Mouse (Mus musculus) intestine, embryonic 16.5 days (tissue): Measurements from ENCODE around the gene Fam228a. TPM values are rescaled to one million over a fixed set of nuclear protein-coding genes. Genes with fewer than 3 reads are reported as not detected.
"Not testable (repeated sequence)": the region's sequence is repeated elsewhere in the genome, so short reads cannot be mapped to it uniquely, and the experiment has no call there.

Source experiments
- ATAC-seq: fragments of 200-750 bp; cut with Nextera tagmentation; 2 replicates; pipeline ENCODE4 v1.8.0; 2017; ENCODE audit warnings: moderate TSS enrichment, moderate library complexity
- H3K27ac ChIP-seq: fragments of 300-500 bp; sonication (generic); 2 replicates; pipeline ENCODE4 v1.5.1; 2014; ENCODE audit warnings: mild to moderate bottlenecking, low read length
- H3K27me3 ChIP-seq: fragments of 300-500 bp; sonication (generic); replicated peaks from 2 replicates; pipeline ENCODE4 v1.6.1; 2014; ENCODE audit warnings: low read length, control low read depth, mixed read lengths; ENCODE audit not compliant: control insufficient read depth, insufficient read depth
- H3K36me3 ChIP-seq: fragments of 300-500 bp; sonication (generic); 2 replicates; pipeline ENCODE4 v1.6.1; 2014; ENCODE audit warnings: low read length, control low read depth; ENCODE audit not compliant: control insufficient read depth, insufficient read depth
- H3K4me1 ChIP-seq: fragments of 300-500 bp; sonication (generic); 2 replicates; pipeline ENCODE4 v1.6.1; 2014; ENCODE audit warnings: low read length, control low read depth, mixed read lengths; ENCODE audit not compliant: control insufficient read depth, insufficient read depth
- H3K4me2 ChIP-seq: fragments of 300-500 bp; sonication (generic); 2 replicates; pipeline ENCODE4 v1.6.1; 2014; ENCODE audit warnings: low read depth, low read length, control low read depth
- H3K4me3 ChIP-seq: fragments of 300-500 bp; sonication (generic); 2 replicates; pipeline ENCODE4 v1.5.1; 2014; ENCODE audit warnings: mild to moderate bottlenecking, low read length
- H3K9ac ChIP-seq: fragments of 300-500 bp; sonication (generic); 2 replicates; pipeline ENCODE4 v1.6.1; 2014; ENCODE audit warnings: low read depth, low read length
- H3K9me3 ChIP-seq: fragments of 300-500 bp; sonication (generic); 2 replicates; pipeline ENCODE4 v1.6.1; 2016; ENCODE audit warnings: low read length, control low read depth; ENCODE audit not compliant: control insufficient read depth
- WGBS: fragments of 180-500 bp; shearing (Covaris S2); extraction: QIAGEN DNeasy Blood & Tissue Kit; methylation state at CpG from one replicate; pipeline ENCODE4 v1.1.7; 2014; 5-methylcytosine and 5-hydroxymethylcytosine counted together
- polyA plus RNA-seq: library from polyadenylated mRNA; unstranded; fragments of >200 nt; fragmentation: Nextera tagmentation; extraction: Ambion mirVana; gene quantifications from 2 replicates; pipeline ENCODE4 v1.2.1, GENCODE M21; 2015

Fam228a gene
- polyA plus RNA-seq, 1 experiment from 2014 or later, result 0.05 TPM

- H3K4me2 ChIP-seq, result no peak overlapping the region
- no peak for ATAC-seq
- no peaks in the 10 kb centered on the region for H3K27me3 ChIP-seq
- H3K9ac ChIP-seq, result no peak overlapping the region
- no peak overlapping the region for H3K4me3 ChIP-seq
- H3K27ac ChIP-seq, result no peak overlapping the region
- H3K4me1 ChIP-seq, result no peaks in the 10 kb centered on the region
- no peaks in the 10 kb centered on the region for H3K9me3 ChIP-seq
- WGBS, result 87% methylated on average over 14 of the region's 14 CpGs
- peaks cover 13% of the 10 kb centered on the region for H3K36me3 ChIP-seq
These were observed 30.7 kb downstream of the Fam228a start for GRCm38 (mm10) chr12:4707488-4708017.

DNA sequence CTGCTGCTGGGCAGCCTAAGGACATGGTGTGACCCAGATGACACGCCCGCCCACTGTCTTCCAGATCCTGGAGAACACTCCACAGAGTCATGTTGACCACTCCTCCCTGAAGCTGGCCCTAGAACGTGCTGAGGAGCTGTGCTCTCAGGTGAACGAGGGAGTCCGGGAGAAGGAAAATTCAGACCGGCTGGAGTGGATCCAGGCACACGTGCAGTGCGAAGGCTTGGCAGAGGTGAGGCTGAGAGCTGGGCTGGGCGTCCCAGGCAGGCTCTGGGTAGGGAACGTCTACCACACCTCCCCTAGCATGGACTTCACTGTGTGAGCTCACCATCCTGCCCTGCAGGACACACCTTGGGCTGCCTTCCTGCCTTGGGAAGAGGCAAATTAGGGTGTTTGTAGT, 31.3 kb downstream of the Fam228a start:
- Histone ChIP-seq H3K4me1 (no peaks in the 10 kb centered on the region), H3K9ac (no peak overlapping the region), H3K27me3 (no peaks in the 10 kb centered on the region), H3K36me3 (peaks cover 14% of the 10 kb centered on the region), H3K4me3 (no peak overlapping the region), H3K27ac (no peak overlapping the region), H3K4me2 (no peak overlapping the region), H3K9me3 (no peaks in the 10 kb centered on the region)
- no peak for ATAC-seq
- 83% methylated on average over 10 of the region's 10 CpGs for WGBS

GRCm38 (mm10) chr12:4706175-4706574, 32.1 kb downstream of the Fam228a start:
- Histone ChIP-seq H3K4me3 (no peak overlapping the region), H3K27ac (no peak overlapping the region), H3K9ac (no peak overlapping the region), H3K4me2 (no peak overlapping the region), H3K27me3 (no peaks in the 10 kb centered on the region), H3K4me1 (no peaks in the 10 kb centered on the region), H3K9me3 (no peaks in the 10 kb centered on the region), H3K36me3 (peaks cover 14% of the 10 kb centered on the region)
- WGBS, result 91% methylated on average over 5 of the region's 5 CpGs
- ATAC-seq, result no peak

DNA sequence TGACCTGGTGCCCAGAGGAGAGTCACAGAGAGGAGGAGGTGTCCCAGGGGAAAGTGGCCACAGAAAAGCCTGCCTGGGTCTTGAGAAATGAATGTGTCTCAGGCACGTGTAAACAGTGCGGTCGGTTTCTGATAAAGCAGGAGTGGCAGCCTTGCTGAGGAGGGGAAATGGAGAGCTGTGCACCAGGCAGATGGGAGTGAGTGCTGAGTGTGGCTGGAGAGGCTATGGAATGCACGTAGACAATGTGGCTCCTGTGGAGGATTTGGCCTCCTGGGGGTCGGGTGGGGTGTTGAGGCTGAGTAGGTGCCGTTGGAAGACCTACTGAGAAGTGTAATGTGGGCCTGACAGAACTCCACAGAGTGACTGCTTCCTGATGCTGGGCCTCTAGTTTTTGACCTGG, 32.6 kb downstream of the Fam228a start:
- H3K4me2 ChIP-seq, H3K4me3 ChIP-seq, H3K27ac ChIP-seq, H3K9me3 ChIP-seq, H3K27me3 ChIP-seq, H3K4me1 ChIP-seq, H3K9ac ChIP-seq, ATAC-seq: not testable (repeated sequence)
- WGBS, result 48% methylated on average over 6 of the region's 6 CpGs
- peaks cover 14% of the 10 kb centered on the region for H3K36me3 ChIP-seq

DNA sequence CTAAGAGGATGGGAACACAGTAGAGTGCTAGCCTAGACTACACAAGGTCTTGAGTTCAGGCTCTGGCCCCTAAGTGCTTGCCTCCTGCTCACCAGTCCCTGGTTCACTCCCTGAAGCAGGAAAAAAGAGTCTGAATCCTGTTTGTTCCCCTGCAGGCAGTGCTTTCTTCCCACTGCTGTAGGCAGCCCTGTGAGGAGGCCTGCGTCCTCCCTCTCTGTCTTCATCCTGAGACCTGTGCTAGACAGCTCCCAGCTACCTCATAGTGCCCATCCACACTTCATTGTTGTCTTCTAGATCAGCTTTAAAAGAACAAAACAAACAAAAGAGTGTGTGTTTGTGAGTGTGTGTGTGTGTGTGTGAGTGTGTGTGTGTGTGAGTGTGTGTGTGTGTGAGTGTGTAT, 43.7 kb downstream of the Fam228a start:
- Histone ChIP-seq H3K9me3 (no peaks in the 10 kb centered on the region), H3K36me3 (peaks cover 3% of the 10 kb centered on the region; the same call in 1 of the 2 replicates), H3K9ac (no peak overlapping the region), H3K4me1 (no peaks in the 10 kb centered on the region), H3K27me3 (no peaks in the 10 kb centered on the region), H3K4me3 (no peak overlapping the region), H3K4me2 (no peak overlapping the region), H3K27ac (no peak overlapping the region)
- no peak for ATAC-seq
- 94% methylated on average over 1 of the region's 1 CpGs for WGBS

- WGBS, result 83% methylated on average over 3 of the region's 3 CpGs
- ATAC-seq, result no peak
- no peaks in the 10 kb centered on the region for H3K9me3 ChIP-seq
- H3K9ac ChIP-seq, result no peak overlapping the region
- H3K4me3 ChIP-seq, result no peak overlapping the region
- no peak overlapping the region for H3K27ac ChIP-seq
- no peaks in the 10 kb centered on the region for H3K4me1 ChIP-seq
- no peak overlapping the region for H3K4me2 ChIP-seq
- no peaks in the 10 kb centered on the region for H3K36me3 ChIP-seq
- no peaks in the 10 kb centered on the region for H3K27me3 ChIP-seq
These were observed 47.0 kb downstream of the Fam228a start for GRCm38 (mm10) chr12:4691193-4691592.

DNA sequence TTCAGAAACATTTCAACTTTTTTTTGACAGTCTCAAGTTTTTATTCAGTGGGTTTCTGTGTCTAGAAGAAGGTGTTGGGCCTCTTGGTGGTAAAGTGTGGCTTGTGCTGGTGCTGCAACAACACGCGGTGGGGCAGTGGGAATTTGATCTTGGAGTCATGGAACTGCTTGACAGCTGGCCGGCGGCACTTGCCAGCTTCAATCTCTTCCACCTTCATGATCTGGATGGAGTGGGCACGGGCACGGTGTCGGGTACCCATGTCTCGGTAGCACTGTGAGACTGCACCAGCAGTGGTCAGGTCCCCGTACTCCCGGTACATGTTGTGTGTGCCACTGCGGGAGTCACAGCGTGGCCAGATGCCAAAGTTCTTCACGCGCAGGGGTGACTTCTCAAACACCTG, 48.9 kb downstream of the Fam228a start:
- no peaks in the 10 kb centered on the region for H3K36me3 ChIP-seq
- no peak overlapping the region for H3K4me3 ChIP-seq
- no peak for ATAC-seq
- no peaks in the 10 kb centered on the region for H3K9me3 ChIP-seq
- no peak overlapping the region for H3K27ac ChIP-seq
- H3K9ac ChIP-seq, result no peak overlapping the region
- WGBS, result 94% methylated on average over 14 of the region's 14 CpGs
- H3K4me1 ChIP-seq, result no peaks in the 10 kb centered on the region
- no peaks in the 10 kb centered on the region for H3K27me3 ChIP-seq
- no peak overlapping the region for H3K4me2 ChIP-seq

GRCm38 (mm10) chr12:4688386-4688785, 49.8 kb downstream of the Fam228a start:
- WGBS, result 91% methylated on average over 2 of the region's 2 CpGs
- H3K4me2 ChIP-seq, result no peak overlapping the region
- no peaks in the 10 kb centered on the region for H3K4me1 ChIP-seq
- no peak overlapping the region for H3K27ac ChIP-seq
- H3K36me3 ChIP-seq, result no peaks in the 10 kb centered on the region
- no peaks in the 10 kb centered on the region for H3K9me3 ChIP-seq
- ATAC-seq, result no peak
- H3K27me3 ChIP-seq, result no peaks in the 10 kb centered on the region
- no peak overlapping the region for H3K4me3 ChIP-seq
- no peak overlapping the region for H3K9ac ChIP-seq

DNA sequence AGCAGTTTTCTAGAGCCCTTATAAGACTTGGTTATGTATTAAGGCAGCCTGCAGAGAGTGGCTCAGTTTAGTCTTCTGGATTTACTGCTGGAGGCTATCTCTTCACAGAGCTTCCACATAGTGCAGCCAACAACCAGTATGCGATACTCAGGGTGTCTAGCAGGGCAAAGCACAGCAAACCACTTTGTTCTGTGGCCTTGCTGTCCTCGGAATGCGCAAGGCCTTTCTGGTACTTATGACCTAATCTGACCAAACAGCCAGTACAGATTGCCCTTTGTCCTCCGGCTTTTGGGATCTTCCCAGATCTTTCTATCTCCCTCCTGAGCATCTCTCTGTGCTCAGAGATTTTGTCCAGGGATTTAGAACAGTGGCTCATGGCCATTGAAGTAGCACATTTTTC, 52.8 kb downstream of the Fam228a start:
- no peaks in the 10 kb centered on the region for H3K36me3 ChIP-seq
- no peaks in the 10 kb centered on the region for H3K27me3 ChIP-seq
- 84% methylated on average over 4 of the region's 4 CpGs for WGBS
- no peak overlapping the region for H3K4me3 ChIP-seq
- H3K27ac ChIP-seq, result no peak overlapping the region
- no peaks in the 10 kb centered on the region for H3K4me1 ChIP-seq
- no peak for ATAC-seq
- no peak overlapping the region for H3K4me2 ChIP-seq
- H3K9me3 ChIP-seq, result no peaks in the 10 kb centered on the region
- no peak overlapping the region for H3K9ac ChIP-seq

DNA sequence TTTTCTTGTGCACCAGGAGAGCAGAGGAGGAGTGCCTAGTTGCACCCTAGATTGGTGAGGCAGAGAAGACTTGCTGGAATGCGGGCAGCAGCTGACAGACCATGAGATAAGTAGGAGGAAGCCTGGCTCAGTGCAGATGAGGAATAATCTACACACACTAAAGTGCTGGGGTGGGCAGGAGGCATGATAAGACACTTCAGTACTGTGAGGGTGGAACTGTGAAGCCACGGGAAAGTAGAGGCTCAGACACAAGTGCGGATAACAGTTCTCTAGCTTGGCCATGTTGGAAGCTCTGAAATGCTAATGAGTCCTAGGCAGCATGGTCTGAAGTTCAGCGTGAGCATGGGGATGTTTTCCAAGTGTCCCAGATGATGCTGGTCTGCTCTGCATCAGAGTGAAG, 58.3 kb downstream of the Fam228a start:
- Histone ChIP-seq H3K36me3 (0 out of 2 replicates have a peak, but pooled peaks cover 4% of the 10 kb centered on the region), H3K4me3 (no peak overlapping the region), H3K4me2 (no peak overlapping the region), H3K4me1 (no peaks in the 10 kb centered on the region), H3K27ac (no peak overlapping the region), H3K9ac (no peak overlapping the region), H3K27me3 (no peaks in the 10 kb centered on the region), H3K9me3 (no peaks in the 10 kb centered on the region)
- peak; percentile 56 for ATAC-seq
- 65% methylated on average over 4 of the region's 4 CpGs for WGBS
